Mouse (Mus musculus): ENCODE data around the gene Pgm2. TPM values are rescaled to one million over a fixed set of nuclear protein-coding genes. Genes with fewer than 3 reads are reported as not detected.
A peak's percentile ranks its signal among the peaks of the same experiment; 100 is the strongest.

Pgm2 gene
- polyA plus RNA-seq, 1 experiment from 2014 or later: 31.5 TPM

DNA sequence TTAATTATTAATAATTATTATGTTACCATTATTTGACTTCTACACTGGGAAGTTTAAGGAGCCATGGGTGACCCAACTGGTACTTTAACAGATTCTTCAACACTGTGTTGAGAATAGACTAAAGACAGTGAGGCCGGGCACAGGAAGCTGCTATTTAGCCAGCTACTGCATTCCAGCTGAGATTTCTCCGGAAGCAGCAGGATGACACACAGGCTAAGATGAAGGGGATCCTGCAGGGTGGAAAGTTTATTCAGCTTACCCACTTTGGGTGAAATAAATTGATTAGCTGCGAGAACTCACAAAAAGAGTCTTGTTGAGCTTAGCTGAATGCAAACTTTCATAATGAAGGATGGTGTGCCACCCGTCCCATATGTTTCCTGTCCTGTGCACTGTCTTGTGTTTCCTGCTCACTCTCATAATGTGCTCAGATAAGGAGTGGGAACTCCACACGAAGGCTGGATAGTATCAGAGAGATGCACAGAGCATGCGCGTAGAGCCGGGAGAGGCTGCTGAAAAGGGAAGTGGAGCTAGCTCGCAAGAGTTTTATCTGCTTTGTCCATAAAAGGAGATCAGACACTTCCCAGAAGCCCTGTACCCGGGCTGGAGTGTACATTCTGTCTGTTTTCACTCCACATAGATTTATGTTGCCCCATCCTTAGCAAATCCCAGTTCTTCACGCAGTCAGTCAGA lies 63.3 kb downstream of the Pgm2 start, which contains the start of gene Tbc1d1:
Gene Tbc1d1 (plus strand): TSS at position 445 of the 690 bp plus-strand sequence.
- WGBS: 23% methylated on average over 11 of the region's 11 CpGs
- H3K9ac ChIP-seq: no peak within 1 kb of the TSS
- no peak for ATAC-seq (ENCODE audit: insufficient number of reproducible peaks, low FRiP score, low TSS enrichment, low read depth)
- H3K9me3 ChIP-seq: no peaks in the 10 kb centered on the region
- peaks cover 20% of the 10 kb centered on the region for H3K4me1 ChIP-seq
- peak within 1 kb of the TSS; percentile 17; the same call in 1 of the 2 replicates for H3K4me2 ChIP-seq
- H3K4me3 ChIP-seq: no peak within 1 kb of the TSS
- no peaks in the 10 kb centered on the region for H3K36me3 ChIP-seq
- H3K27me3 ChIP-seq: peaks cover 34% of the 10 kb centered on the region
- no peak within 1 kb of the TSS for H3K27ac ChIP-seq

DNA sequence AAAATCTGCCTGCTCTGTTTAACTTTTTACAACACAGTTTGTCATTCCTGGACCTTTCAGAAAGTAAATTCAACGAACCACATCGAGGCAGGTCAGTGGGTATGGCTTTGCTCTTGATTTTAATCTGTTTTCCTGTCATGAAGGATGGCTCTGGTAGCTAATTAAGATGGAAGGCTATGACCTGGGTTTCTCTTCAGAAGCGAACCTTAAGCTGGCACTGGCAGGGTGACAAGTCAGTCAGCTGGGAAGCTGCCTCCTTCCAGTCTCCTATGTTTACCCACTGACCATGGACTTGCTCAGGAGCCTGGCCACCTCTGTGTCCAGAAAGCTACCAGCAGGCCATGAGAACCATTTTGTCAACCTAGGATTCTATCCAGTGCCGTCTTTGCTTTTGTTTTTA lies 63.8 kb downstream of the Pgm2 start:
- H3K4me1 ChIP-seq: peaks cover 24% of the 10 kb centered on the region
- WGBS: 29% methylated on average over 4 of the region's 4 CpGs
- peak overlapping the region; percentile 17; the same call in 1 of the 2 replicates for H3K4me2 ChIP-seq
- H3K9ac ChIP-seq: no peak overlapping the region
- H3K36me3 ChIP-seq: no peaks in the 10 kb centered on the region
- H3K4me3 ChIP-seq: no peak overlapping the region
- H3K27ac ChIP-seq: no peak overlapping the region
- no peak for ATAC-seq (ENCODE audit: insufficient number of reproducible peaks, low FRiP score, low TSS enrichment, low read depth)
- peaks cover 38% of the 10 kb centered on the region for H3K27me3 ChIP-seq
- H3K9me3 ChIP-seq: no peaks in the 10 kb centered on the region

DNA sequence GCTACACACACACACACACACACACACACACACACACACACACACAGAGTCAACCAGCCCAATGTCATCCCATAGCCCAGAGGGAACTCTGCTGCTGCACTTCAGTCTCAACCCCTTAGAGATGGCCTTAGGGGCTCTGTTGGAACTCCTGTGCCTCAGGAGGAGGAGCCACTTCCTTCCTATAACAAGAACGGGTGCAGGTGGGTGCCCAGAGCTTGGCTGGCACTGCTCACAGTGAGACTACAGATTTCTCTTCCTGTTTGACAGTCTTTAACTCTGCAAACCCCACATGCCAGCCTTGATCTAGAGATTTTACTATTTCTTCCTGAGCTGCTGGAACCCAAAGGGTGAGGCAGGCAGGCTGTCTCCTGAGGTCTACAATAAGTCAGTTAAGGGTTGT lies 65.2 kb downstream of the Pgm2 start:
- H3K27me3 ChIP-seq: peaks cover 42% of the 10 kb centered on the region

DNA sequence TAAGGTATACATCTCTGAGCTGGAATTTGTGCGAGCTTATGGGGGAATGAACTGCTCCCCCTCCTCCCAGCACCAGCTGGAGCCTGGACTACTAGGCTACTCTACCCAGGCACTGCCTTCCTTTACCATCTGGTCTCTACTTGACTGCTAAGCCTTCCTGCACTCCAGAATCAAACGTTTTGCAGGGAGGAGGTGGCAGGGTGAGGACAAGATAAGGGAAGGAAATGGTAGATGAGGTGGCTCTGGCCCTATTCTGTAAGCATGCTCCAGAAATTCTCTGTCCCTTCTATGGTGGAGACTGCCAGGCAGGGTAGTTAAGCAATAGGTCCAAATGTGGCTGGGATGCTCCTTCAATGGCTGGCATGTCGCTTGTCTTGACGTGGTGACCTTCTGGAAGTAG lies 65.8 kb downstream of the Pgm2 start:
- Histone ChIP-seq H3K4me3 (no peak overlapping the region), H3K36me3 (no peaks in the 10 kb centered on the region), H3K9ac (no peak overlapping the region), H3K9me3 (no peaks in the 10 kb centered on the region), H3K4me2 (no peak overlapping the region), H3K4me1 (peaks cover 24% of the 10 kb centered on the region), H3K27me3 (peaks cover 42% of the 10 kb centered on the region), H3K27ac (no peak overlapping the region)
- WGBS: 49% methylated on average over 4 of the region's 4 CpGs
- ATAC-seq (ENCODE audit: insufficient number of reproducible peaks, low FRiP score, low TSS enrichment, low read depth): no peak

More for the DNA sequence above, 65.2 kb downstream of the Pgm2 start:
- no peak overlapping the region for H3K27ac ChIP-seq
- peaks cover 24% of the 10 kb centered on the region for H3K4me1 ChIP-seq
- no peak overlapping the region for H3K4me2 ChIP-seq
- no peak overlapping the region for H3K9ac ChIP-seq
- WGBS: 58% methylated on average over 1 of the region's 1 CpGs
- ATAC-seq (ENCODE audit: insufficient number of reproducible peaks, low FRiP score, low TSS enrichment, low read depth): no peak
- H3K36me3 ChIP-seq: no peaks in the 10 kb centered on the region
- H3K4me3 ChIP-seq: no peak overlapping the region
- no peaks in the 10 kb centered on the region for H3K9me3 ChIP-seq

DNA sequence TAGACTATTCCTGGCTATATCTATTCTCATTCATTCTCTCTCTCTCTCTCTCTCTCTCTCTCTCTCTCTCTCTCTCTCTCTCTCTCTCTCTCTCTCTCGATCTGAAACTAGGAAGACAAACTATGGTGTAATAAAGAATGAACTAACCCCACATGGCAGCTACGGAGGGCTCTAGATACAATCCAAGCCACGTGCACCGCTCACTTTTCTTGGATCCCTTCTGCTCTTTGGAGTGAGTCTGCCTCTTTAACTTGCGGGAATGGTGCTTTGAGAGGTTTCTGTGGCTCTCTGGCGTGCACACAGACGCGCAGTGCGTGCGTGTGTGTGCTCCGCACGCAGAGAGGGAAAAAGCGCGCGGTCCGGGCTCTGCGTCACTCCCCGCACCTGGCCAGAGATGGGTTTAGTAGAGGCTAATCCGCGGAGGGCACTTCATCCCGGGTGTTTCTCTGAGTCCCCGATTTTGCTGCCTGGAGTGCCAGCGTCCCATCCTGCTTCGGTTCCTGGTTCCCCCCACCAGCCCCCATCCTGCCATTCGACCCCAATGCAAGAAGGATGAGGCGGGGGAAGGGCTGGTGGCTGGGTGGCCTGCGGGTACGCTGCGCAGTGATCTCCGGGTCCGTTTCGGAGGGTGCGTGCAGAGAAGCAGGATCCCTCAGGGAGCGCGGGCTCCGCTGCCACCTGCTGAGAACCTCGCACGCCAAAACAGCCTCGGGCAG lies 66.5 kb downstream of the Pgm2 start:
- Histone ChIP-seq H3K9me3 (no peaks in the 10 kb centered on the region), H3K36me3 (no peaks in the 10 kb centered on the region), H3K4me2 (peak overlapping the region; percentile 100), H3K27me3 (peaks cover 42% of the 10 kb centered on the region), H3K27ac (no peak overlapping the region), H3K4me3 (peak overlapping the region; percentile 57), H3K9ac (peak overlapping the region; percentile 44), H3K4me1 (peaks cover 24% of the 10 kb centered on the region)
- under 1% methylated on average over 39 of the region's 39 CpGs for WGBS
- ATAC-seq (ENCODE audit: insufficient number of reproducible peaks, low FRiP score, low TSS enrichment, low read depth): no peak

DNA sequence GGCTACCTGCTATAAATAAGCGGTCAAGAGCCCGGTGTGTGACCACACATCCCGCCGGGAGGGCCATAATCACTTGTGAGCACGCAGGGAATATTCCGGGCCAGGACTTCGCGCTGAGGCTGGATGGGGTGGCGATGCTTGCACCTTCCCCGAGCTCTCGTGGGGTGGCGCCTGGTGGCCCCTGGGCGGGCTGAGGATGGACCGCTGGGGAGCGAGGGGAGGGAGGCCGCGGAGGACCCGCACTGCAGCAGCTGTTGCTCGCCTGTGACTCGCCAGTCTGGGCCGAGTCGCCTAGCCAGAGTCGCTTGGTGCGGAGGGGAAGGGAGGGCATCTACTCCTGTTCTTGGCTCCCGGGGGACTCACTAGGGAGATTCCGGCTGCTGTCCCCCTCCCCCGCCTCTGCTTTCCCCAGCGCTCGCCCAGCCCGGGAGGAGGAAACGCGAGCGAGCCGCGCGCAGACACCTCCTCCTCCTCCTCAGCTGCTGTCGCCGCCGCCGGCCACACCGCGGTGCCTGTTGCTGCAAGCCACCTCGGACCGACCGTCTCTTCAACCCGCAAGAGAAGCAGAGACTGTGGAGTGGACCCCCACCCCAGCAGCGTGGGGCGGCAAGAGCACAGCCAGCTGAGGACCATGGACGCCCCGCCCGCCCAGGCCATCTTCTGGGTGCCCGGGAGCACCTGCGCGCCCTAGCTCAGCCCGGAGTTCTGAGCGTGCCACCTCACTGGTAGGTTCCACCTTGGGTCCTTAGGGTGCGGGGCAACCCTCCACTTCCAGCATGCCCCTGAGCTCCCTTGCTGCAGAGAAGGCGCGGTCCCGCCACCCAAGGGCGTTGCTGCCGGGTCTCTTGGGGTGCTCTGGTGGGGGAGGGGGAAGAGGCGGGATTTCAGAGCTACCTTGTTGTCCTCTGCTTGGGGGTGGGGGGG lies 67.3 kb downstream of the Pgm2 start:
- peaks cover 24% of the 10 kb centered on the region for H3K4me1 ChIP-seq
- H3K27ac ChIP-seq: no peak overlapping the region
- ATAC-seq (ENCODE audit: insufficient number of reproducible peaks, low FRiP score, low TSS enrichment, low read depth): 0 out of 2 replicates have a peak, but pooled peaks have one; percentile 46
- H3K36me3 ChIP-seq: no peaks in the 10 kb centered on the region
- peaks cover 42% of the 10 kb centered on the region for H3K27me3 ChIP-seq
- H3K9ac ChIP-seq: peak overlapping the region; percentile 44
- peak overlapping the region; percentile 57 for H3K4me3 ChIP-seq
- no peaks in the 10 kb centered on the region for H3K9me3 ChIP-seq
- WGBS: under 1% methylated on average over 55 of the region's 63 CpGs
- H3K4me2 ChIP-seq: peak overlapping the region; percentile 100

DNA sequence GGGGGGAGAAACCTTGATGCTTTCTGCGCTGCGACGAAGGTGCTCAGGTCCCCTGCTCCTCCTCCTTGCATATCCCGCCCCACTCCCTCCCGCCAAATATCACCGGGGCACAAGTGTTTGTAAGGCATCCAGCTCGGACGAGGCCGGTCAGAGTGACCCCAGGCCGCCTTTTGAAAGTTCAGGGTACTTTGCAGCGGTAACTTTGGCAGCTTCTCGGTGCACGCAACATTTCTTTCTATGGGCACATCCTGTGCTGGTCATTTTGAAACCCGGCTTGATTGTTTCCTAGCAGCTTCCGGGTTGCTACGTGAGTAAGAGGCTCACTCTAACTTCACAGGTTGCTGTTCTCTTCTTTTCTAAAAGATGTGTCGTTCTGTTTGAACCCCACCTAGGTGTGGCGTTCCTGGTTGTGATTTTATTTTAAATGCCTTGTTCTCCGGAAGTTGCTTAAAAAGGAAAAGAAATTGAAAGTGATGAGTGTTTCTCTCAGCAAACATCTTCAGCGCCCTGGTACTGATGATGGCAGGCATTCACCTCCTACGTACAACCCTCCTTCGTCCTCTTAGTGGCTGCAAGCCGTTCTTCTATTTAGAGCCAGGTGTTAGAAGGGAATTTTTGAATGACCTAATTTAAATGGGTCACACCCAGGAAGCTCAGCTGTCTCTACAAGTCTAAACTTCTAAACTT lies 68.1 kb downstream of the Pgm2 start:
- H3K27me3 ChIP-seq: peaks cover 40% of the 10 kb centered on the region
- 0 out of 2 replicates have a peak overlapping the region, but pooled peaks have one; percentile 14 for H3K9ac ChIP-seq

DNA sequence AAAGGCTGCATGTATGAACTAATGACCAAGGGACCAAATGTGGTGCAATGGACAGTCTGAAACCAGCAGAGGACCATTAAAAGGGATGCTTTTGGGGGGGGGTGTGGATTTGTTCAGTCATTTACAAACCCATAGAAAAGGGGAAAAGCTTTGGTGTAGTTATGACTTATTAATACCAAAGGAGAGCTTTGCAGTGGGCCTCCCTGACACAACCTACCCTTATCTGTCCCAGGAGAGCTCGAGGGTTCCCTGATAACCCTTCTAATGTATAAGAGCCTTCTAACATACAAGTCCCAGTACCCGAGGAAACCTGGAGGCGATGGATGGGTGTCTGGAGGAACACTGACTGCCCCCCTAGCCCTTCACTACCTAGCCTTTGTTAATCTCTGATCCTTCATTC lies 69.2 kb downstream of the Pgm2 start:
- ATAC-seq (ENCODE audit: insufficient number of reproducible peaks, low FRiP score, low TSS enrichment, low read depth): no peak
- H3K4me1 ChIP-seq: peaks cover 17% of the 10 kb centered on the region
- H3K9ac ChIP-seq: no peak overlapping the region
- no peaks in the 10 kb centered on the region for H3K36me3 ChIP-seq
- H3K27me3 ChIP-seq: peaks cover 40% of the 10 kb centered on the region
- no peak overlapping the region for H3K4me3 ChIP-seq
- no peak overlapping the region for H3K27ac ChIP-seq
- no peaks in the 10 kb centered on the region for H3K9me3 ChIP-seq
- no peak overlapping the region for H3K4me2 ChIP-seq
- 72% methylated on average over 3 of the region's 3 CpGs for WGBS

More for the DNA sequence above, 68.1 kb downstream of the Pgm2 start:
- Histone ChIP-seq H3K4me1 (peaks cover 23% of the 10 kb centered on the region), H3K4me2 (peak overlapping the region; percentile 100), H3K4me3 (peak overlapping the region; percentile 57), H3K9me3 (no peaks in the 10 kb centered on the region), H3K27ac (no peak overlapping the region), H3K36me3 (no peaks in the 10 kb centered on the region)
- ATAC-seq (ENCODE audit: insufficient number of reproducible peaks, low FRiP score, low TSS enrichment, low read depth): no peak
- WGBS: 2% methylated on average over 23 of the region's 23 CpGs

DNA sequence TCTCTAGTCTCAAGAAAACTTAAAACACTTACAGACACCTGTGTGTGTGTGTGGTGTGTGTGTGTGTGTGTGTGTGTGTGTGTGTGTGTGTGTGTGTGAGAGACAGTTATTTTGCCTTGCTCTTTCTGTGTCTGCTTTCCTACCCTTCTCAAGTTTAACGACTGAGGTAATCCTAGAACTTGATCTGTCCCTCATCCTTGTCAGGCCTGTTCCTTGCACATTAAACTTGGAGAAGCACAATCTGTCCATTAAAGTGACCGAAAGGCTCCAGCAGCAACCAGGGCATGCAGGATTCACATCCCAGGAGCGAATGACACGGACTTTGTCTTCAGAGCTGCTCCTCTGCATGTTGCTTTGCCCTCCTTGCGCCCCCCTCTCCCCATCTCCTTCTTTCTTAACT lies 69.8 kb downstream of the Pgm2 start:
- Histone ChIP-seq H3K4me1 (peaks cover 17% of the 10 kb centered on the region), H3K9ac (no peak overlapping the region), H3K27me3 (peaks cover 35% of the 10 kb centered on the region), H3K4me3 (no peak overlapping the region), H3K27ac (no peak overlapping the region), H3K36me3 (no peaks in the 10 kb centered on the region), H3K9me3 (no peaks in the 10 kb centered on the region), H3K4me2 (no peak overlapping the region)
- ATAC-seq (ENCODE audit: insufficient number of reproducible peaks, low FRiP score, low TSS enrichment, low read depth): no peak
- 75% methylated on average over 5 of the region's 5 CpGs for WGBS

DNA sequence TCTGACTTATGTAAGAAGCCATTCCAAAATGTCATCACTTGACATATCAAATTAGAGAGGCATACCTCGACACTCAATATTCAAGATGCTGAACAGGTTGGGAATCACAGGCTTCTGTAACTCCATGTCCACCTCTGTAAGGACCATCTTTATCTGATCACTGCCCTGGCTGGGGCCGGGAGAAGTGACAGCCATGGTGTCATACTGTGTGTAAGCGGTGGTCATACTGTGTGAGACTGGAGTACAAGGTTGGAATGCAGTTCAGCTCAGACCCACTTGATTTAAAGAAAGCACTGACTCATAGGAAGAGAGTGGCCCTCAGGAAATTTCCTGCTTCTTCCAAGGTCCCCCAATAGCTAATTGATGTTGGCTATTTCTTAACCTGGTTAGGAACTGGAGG lies 71.7 kb downstream of the Pgm2 start:
- Histone ChIP-seq H3K9ac (no peak overlapping the region), H3K4me1 (peaks cover 13% of the 10 kb centered on the region), H3K4me3 (no peak overlapping the region), H3K27ac (no peak overlapping the region), H3K27me3 (peaks cover 18% of the 10 kb centered on the region), H3K36me3 (no peaks in the 10 kb centered on the region), H3K4me2 (no peak overlapping the region), H3K9me3 (no peaks in the 10 kb centered on the region)
- 87% methylated on average over 3 of the region's 3 CpGs for WGBS
- ATAC-seq (ENCODE audit: insufficient number of reproducible peaks, low FRiP score, low TSS enrichment, low read depth): no peak

DNA sequence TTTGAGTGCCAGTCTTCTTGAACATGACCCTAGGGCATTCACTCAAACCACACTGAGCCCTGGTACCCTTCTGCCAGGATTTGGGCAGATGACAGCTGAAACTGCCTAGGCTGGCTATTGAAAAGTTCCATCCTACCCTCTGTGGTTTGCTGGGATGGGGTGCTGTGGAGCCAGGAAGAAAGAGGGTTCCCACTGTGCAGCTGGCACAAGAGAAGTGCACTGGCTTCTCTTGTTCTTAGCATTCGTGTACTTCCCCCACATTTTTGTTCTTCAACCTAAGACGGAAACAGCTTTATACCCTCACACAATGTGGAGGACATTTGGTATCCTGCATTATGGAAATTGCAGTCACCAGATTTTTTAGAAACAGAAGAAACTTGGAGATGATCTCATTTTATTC lies 73.1 kb downstream of the Pgm2 start:
- H3K27me3 ChIP-seq: peaks cover 11% of the 10 kb centered on the region; the same call in 1 of the 2 replicates

More for the DNA sequence above, 73.1 kb downstream of the Pgm2 start:
- no peak overlapping the region for H3K4me2 ChIP-seq
- 0 out of 2 replicates have a peak, but pooled peaks cover 6% of the 10 kb centered on the region for H3K4me1 ChIP-seq
- ATAC-seq (ENCODE audit: insufficient number of reproducible peaks, low FRiP score, low TSS enrichment, low read depth): no peak
- no peaks in the 10 kb centered on the region for H3K9me3 ChIP-seq
- no peak overlapping the region for H3K27ac ChIP-seq
- H3K36me3 ChIP-seq: no peaks in the 10 kb centered on the region
- 67% methylated on average over 2 of the region's 2 CpGs for WGBS
- no peak overlapping the region for H3K4me3 ChIP-seq
- H3K9ac ChIP-seq: no peak overlapping the region

Data from limb, embryonic 15.5 days (tissue).